Mouse (Mus musculus) layer of hippocampus, postnatal 10 days (tissue): ENCODE results near the gene Rwdd3. TPM values are rescaled to one million over a fixed set of nuclear protein-coding genes. Genes with fewer than 3 reads are reported as not detected.
A peak's percentile ranks its signal among the peaks of the same experiment; 100 is the strongest.

ENCODE experiments used
- DNase-seq, 2 experiments: peaks; one replicate each; pipeline ENCODE4 v3.0.0; 2021; ENCODE audit warnings: low spot score in 2 of 2
- total RNA-seq, 2 experiments: library from RNA; stranded (reverse); gene quantifications; 2 replicates each; pipeline ENCODE4 v1.2.3; 2021

The Rwdd3 gene
- total RNA-seq, 2 experiments from 2014 or later: 35.0 to 36.4 TPM

GRCm38 (mm10) chr3:121160424-121160823 is 11.1 kb downstream of the Rwdd3 start:
- no peak for DNase-seq

GRCm38 (mm10) chr3:121159566-121159965 is 11.9 kb downstream of the Rwdd3 start:
- peak; percentile 17 to 37 for DNase-seq

- peak; percentile 39 to 57 for DNase-seq
Observed at GRCm38 (mm10) chr3:121158901-121159351, 12.6 kb downstream of the Rwdd3 start.

DNA sequence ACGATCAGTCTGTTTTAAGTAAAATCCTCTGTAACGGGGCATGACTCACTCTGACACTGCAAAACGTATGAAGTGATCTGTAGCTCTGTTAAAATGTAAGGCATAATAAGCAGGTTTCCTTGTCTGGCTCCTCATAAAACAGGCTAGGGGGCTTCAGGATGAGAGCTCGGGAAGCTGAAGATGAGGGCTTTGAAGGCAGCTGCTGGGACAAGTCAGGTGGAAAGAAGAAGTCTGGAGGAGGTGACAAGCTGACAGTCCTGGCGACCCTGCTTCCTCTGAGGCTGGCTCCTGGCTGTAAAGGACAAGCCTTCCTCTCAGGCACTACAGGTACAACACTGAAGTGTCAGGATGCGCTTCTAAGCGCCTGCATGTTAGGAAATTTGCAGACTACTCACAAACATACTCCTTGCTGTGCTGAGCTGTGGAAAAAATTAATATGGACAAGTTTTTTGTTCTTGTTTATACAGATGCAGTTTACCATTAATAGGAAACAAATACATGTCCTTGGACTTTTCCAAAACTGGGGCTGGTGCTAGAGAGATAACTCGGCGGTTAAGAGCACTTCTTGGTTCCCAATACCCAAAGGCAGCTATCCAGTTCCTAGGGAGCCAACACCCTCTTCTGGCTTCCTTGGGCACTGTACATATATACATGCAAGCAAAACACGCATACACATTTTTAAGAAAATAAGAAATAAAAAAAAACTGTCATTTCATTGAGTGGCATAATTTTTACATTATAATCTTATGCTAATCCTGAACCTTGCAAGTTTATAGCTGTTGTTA is 13.8 kb downstream of the Rwdd3 start:
- no peak for DNase-seq

DNA sequence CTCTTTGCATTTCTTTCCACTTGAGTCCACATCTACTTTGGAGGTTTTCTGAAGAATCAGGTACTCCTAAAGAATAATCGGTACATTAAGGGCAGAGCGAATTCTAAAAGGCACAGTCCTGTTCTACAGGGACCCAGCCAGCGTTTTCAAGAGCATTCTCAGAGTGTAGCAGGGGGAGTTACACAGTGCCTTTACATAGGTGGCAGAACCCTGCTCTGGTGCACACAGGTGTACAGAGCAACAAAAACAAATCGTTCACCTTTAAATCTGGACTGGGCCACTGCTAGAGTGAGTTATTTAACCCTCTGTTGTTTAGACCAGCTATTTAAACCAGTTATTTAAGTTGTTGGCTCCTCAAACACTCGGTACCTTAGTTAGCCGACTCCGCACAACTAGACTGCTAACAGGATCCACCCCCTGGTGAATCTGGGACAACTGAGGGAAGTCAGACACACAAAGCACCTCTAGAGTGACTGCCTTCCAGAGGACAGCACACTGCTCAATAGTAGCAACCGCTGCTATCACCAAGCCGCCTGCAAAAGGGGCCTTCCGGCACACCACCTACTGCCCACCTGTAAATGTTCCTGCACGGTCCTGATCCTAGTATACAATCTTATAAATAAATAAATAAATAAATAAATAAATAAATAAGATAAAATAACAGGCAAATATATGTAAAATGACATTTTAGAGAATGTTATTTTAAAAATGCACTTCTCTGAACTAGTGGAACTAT is 14.9 kb downstream of the Rwdd3 start:
- DNase-seq: no peak

- DNase-seq: no peak
Observed at GRCm38 (mm10) chr3:121156043-121156442, 15.5 kb downstream of the Rwdd3 start.

DNA sequence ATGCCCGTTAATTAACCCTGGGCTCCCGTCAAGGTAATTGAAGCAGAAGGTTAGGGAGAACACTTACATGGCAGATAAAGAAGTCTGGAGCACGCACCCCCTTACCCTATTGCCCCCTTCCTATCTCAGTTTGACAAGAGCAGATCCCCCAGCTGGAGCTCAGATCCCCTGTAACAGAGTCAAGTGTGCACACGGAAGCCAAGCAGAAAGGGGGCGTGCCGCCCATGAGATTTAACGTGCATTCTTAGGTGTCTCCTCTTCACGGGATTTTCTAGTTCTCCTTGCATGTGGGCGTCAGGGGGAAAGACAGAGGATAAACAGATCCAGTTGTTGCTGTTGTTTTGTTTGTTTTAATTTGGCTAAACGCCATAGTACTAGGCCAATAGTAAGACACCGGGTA is 37.6 kb downstream of the Rwdd3 start:
- DNase-seq: no peak

DNA sequence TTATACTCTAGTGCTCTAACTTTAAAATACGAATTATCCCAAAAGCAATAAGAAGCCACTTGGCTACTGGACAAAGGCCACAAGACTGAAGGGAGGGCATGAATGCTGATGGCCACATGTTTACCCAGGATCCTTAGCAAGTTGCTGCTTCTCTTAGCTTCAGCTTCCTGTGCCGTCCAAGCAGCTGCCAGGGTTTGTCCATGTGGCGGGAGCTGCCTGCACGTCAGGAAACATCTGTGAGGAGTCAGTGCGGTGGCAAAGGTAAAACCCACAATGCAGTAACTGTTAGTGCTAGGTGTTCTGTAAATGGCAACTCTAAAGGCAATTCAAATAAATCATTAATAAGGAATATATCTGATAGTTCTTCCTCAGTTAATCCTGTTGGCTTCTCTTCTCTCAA is 38.5 kb downstream of the Rwdd3 start:
- DNase-seq: no peak

GRCm38 (mm10) chr3:121127171-121127570 is 44.3 kb downstream of the Rwdd3 start:
- no peak for DNase-seq

GRCm38 (mm10) chr3:121126476-121126875 is 45.0 kb downstream of the Rwdd3 start:
- DNase-seq: no peak

DNA sequence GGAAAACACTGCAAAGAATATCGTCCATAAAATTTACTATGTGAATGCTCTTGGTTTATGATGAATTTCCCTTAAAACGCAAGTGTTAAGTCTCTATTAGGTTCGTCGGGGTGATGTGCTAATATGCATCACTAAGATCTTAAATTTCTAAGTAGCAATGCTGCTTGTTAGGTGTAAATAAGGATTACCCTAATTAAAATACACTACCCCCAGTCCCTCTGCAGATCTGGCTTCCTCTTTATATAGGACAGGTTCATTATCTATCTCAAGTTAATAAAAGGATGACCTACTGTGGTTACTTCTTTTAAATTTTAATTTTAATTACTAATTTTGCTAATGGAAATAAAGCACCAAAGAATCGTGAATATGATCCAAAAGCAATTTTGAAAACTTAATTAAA is 50.4 kb downstream of the Rwdd3 start:
- no peak for DNase-seq

DNA sequence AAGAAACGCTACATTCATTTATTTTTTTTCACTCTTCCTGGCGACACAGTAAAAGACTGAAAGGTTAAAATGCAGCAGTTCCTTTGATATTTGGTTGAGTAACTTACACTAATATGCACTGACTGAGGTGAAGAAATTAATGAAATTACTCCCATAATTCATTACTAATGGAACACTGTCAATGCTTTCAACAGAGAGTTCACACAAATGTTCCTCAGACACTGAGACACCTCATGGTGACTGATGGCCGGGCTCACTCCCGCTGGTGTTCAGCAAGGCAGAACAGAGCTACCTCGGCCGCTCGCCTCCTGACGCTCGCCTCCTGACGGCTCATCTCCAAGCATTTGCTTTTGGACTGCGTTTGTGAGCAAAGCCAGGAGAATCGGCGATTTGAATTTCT is 54.9 kb downstream of the Rwdd3 start:
- DNase-seq: no peak

DNA sequence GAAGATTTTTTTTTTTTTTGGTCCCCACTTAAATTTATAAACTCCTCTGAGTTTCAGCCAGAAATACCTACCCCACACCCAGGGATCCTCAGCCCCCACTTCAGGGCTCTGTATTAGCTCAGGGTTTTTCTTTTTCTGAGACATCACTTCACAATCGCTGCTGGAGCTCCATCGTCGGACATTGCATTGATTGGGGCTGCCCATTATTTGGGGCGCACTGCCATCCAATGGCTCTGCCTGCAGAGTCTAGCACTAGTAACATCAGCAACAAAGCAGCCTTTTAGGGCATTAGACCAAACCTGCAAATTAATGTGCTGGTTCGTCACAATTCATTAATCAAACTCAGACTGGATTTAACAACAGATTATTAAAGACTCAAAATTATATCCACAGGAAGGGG is 55.4 kb downstream of the Rwdd3 start:
- no peak for DNase-seq

- DNase-seq: no peak
Observed at GRCm38 (mm10) chr3:121111068-121111467, 60.4 kb downstream of the Rwdd3 start.

GRCm38 (mm10) chr3:121110430-121110829 is 61.1 kb downstream of the Rwdd3 start:
- no peak for DNase-seq

- no peak for DNase-seq
Observed at GRCm38 (mm10) chr3:121107481-121107880, 64.0 kb downstream of the Rwdd3 start.

DNA sequence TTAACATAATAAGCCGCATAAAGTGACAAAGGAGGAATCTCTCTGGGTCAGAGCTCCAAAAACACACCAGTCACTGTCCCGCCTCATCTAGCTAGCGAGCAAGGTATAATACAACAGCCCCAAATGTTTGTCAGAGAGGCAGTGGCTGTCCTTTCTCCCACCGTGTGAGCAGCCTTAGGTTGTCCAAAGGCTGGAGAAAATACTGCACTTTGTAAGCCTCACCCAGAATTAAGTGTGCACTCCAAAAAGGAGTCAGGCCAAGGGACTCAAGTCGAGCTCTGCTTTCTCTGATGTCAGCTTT is 66.1 kb downstream of the Rwdd3 start:
- no peak for DNase-seq

Other genes starting within 250 kb of the Rwdd3 start
- 10 to 100 TPM; 23.5 to 24.7 TPM for gene Tmem56, start 111.4 kb upstream of the Rwdd3 start, total RNA-seq
- 10 to 100 TPM; 17.7 to 27.3 TPM for gene Alg14, start 120.1 kb upstream of the Rwdd3 start, total RNA-seq